Mouse (Mus musculus) spleen, postnatal 10 days (tissue): ENCODE measurements around the gene Atp11b.

Source experiments
- DNase-seq, 2 experiments: peaks; one replicate each; pipeline ENCODE4 v3.0.0; 2021 to 2022; ENCODE audit warnings: low spot score in 2 of 2

The Atp11b gene

GRCm38 (mm10) chr3:35764637-35765617, 11.0 kb downstream of the Atp11b start:
- DNase-seq = no peak

- DNase-seq = no peak
Measured at GRCm38 (mm10) chr3:35779748-35780147, 25.8 kb downstream of the Atp11b start.

- DNase-seq = no peak
Measured at GRCm38 (mm10) chr3:35802040-35802439, 48.1 kb downstream of the Atp11b start.

GRCm38 (mm10) chr3:35819887-35820286, 66.0 kb downstream of the Atp11b start:
- DNase-seq = no peak

- no peak for DNase-seq
Measured at GRCm38 (mm10) chr3:35822036-35822435, 68.1 kb downstream of the Atp11b start.

GRCm38 (mm10) chr3:35849326-35849725, 95.4 kb downstream of the Atp11b start:
- DNase-seq = no peak

GRCm38 (mm10) chr3:35883267-35883666, 129.4 kb downstream of the Atp11b start:
- no peak for DNase-seq

- no peak for DNase-seq
Measured at GRCm38 (mm10) chr3:35889531-35889930, 135.6 kb downstream of the Atp11b start.

- DNase-seq = no peak
Measured at GRCm38 (mm10) chr3:35891123-35891522, 137.2 kb downstream of the Atp11b start.

- no peak for DNase-seq
Measured at GRCm38 (mm10) chr3:35893156-35893555, 139.2 kb downstream of the Atp11b start.

- no peak for DNase-seq
Measured at GRCm38 (mm10) chr3:35897900-35898299, 144.0 kb downstream of the Atp11b start.

GRCm38 (mm10) chr3:35899109-35899508, 145.2 kb downstream of the Atp11b start:
- no peak for DNase-seq

- DNase-seq = peak in 1 of 2 experiments; percentile 42
Measured at GRCm38 (mm10) chr3:35900555-35901204, 146.8 kb downstream of the Atp11b start.
